Mouse (Mus musculus) forebrain, embryonic 15.5 days (tissue): ENCODE measurements at regions not wholly inside any gene's neighbourhood (a gene's known extent, or its start where the extent isn't known, plus 50 kb on each side); places are given as distances from the start of the nearest gene placed in this dataset.

Source experiments
- ATAC-seq: fragments of 200-750 bp; cut with Nextera tagmentation; replicated peaks from 2 replicates; pipeline ENCODE4 v1.8.0; 2017; ENCODE audit warnings: mild to moderate bottlenecking, moderate TSS enrichment, moderate library complexity
- H3K27ac ChIP-seq: fragments of 300-500 bp; sonication (generic); replicated peaks from 2 replicates; pipeline ENCODE4 v1.5.1; 2015; ENCODE audit warnings: mild to moderate bottlenecking, inconsistent platforms
- H3K27me3 ChIP-seq: fragments of 300-500 bp; sonication (generic); 2 replicates; pipeline ENCODE4 v1.6.1; 2015; ENCODE audit warnings: inconsistent platforms
- H3K36me3 ChIP-seq: fragments of 300-500 bp; sonication (generic); 2 replicates; pipeline ENCODE4 v1.6.1; 2015; ENCODE audit warnings: mild to moderate bottlenecking, inconsistent platforms
- H3K4me1 ChIP-seq: fragments of 300-500 bp; sonication (generic); 2 replicates; pipeline ENCODE4 v1.6.1; 2015; ENCODE audit warnings: inconsistent platforms
- H3K4me2 ChIP-seq: fragments of 300-500 bp; sonication (generic); replicated peaks from 2 replicates; pipeline ENCODE4 v1.6.1; 2015; ENCODE audit warnings: mild to moderate bottlenecking, inconsistent platforms
- H3K4me3 ChIP-seq: fragments of 300-500 bp; sonication (generic); 2 replicates; pipeline ENCODE4 v1.5.1; 2015; ENCODE audit warnings: mild to moderate bottlenecking, inconsistent platforms
- H3K9ac ChIP-seq: fragments of 300-500 bp; sonication (generic); replicated peaks from 2 replicates; pipeline ENCODE4 v1.6.1; 2015; ENCODE audit warnings: mild to moderate bottlenecking, inconsistent platforms
- H3K9me3 ChIP-seq: fragments of 300-500 bp; sonication (generic); 2 replicates; pipeline ENCODE4 v1.6.1; 2016; ENCODE audit warnings: inconsistent platforms
- WGBS: fragments of 180-500 bp; shearing (Covaris S2); methylation state at CpG from one replicate; pipeline ENCODE4 v1.1.7; 2015; ENCODE audit warnings: mixed read lengths; 5-methylcytosine and 5-hydroxymethylcytosine counted together

- WGBS, result 42% methylated on average over 2 of the region's 2 CpGs
- ATAC-seq, result no peak
- Histone ChIP-seq H3K27ac (no peak overlapping the region), H3K4me2 (no peak overlapping the region), H3K36me3 (no peaks in the 10 kb centered on the region), H3K27me3 (no peaks in the 10 kb centered on the region), H3K9ac (no peak overlapping the region), H3K9me3 (no peaks in the 10 kb centered on the region), H3K4me1 (peaks cover 13% of the 10 kb centered on the region), H3K4me3 (no peak overlapping the region)
These were observed 94.5 kb downstream of the Gpr139 start for GRCm38 (mm10) chr7:119089931-119090330.

- Histone ChIP-seq H3K9ac (no peak overlapping the region), H3K4me3 (no peak overlapping the region), H3K4me2 (no peak overlapping the region), H3K27ac (peak overlapping the region; percentile 72), H3K27me3 (no peaks in the 10 kb centered on the region), H3K36me3 (no peaks in the 10 kb centered on the region), H3K4me1 (peaks cover 13% of the 10 kb centered on the region), H3K9me3 (no peaks in the 10 kb centered on the region)
- 57% methylated on average over 2 of the region's 2 CpGs for WGBS
- ATAC-seq, result no peak; the same call in 1 of the 2 replicates
These were observed 93.5 kb upstream of the Gprc5b start for GRCm38 (mm10) chr7:119088537-119088936.

GRCm38 (mm10) chr7:119087723-119088419, 92.9 kb upstream of the Gprc5b start:
- no peak overlapping the region for H3K4me2 ChIP-seq
- no peaks in the 10 kb centered on the region for H3K9me3 ChIP-seq
- H3K27me3 ChIP-seq, result no peaks in the 10 kb centered on the region
- no peaks in the 10 kb centered on the region for H3K36me3 ChIP-seq
- H3K4me1 ChIP-seq, result peaks cover 13% of the 10 kb centered on the region
- no peak overlapping the region for H3K9ac ChIP-seq
- peak overlapping the region; percentile 72 for H3K27ac ChIP-seq
- 38% methylated on average over 7 of the region's 7 CpGs for WGBS
- H3K4me3 ChIP-seq, result no peak overlapping the region
- peak; percentile 88 for ATAC-seq

- no peak for ATAC-seq
- Histone ChIP-seq H3K36me3 (no peaks in the 10 kb centered on the region), H3K4me2 (no peak overlapping the region), H3K27ac (no peak overlapping the region), H3K9ac (no peak overlapping the region), H3K27me3 (no peaks in the 10 kb centered on the region), H3K4me1 (peaks cover 13% of the 10 kb centered on the region), H3K9me3 (no peaks in the 10 kb centered on the region), H3K4me3 (no peak overlapping the region)
- WGBS, result 55% methylated on average over 13 of the region's 13 CpGs
These were observed 90.9 kb upstream of the Gprc5b start for GRCm38 (mm10) chr7:119085696-119086451.

GRCm38 (mm10) chr7:119076712-119077619, 82.0 kb upstream of the Gprc5b start:
- Histone ChIP-seq H3K9me3 (no peaks in the 10 kb centered on the region), H3K27me3 (no peaks in the 10 kb centered on the region), H3K4me2 (no peak overlapping the region; the same call in 1 of the 2 replicates), H3K27ac (no peak overlapping the region), H3K4me1 (peaks cover 6% of the 10 kb centered on the region), H3K36me3 (no peaks in the 10 kb centered on the region), H3K9ac (no peak overlapping the region), H3K4me3 (no peak overlapping the region)
- ATAC-seq, result peak; percentile 81
- 52% methylated on average over 12 of the region's 12 CpGs for WGBS

- no peak for ATAC-seq
- no peaks in the 10 kb centered on the region for H3K27me3 ChIP-seq
- no peaks in the 10 kb centered on the region for H3K4me1 ChIP-seq
- no peaks in the 10 kb centered on the region for H3K9me3 ChIP-seq
- H3K9ac ChIP-seq, result no peak overlapping the region
- no peak overlapping the region for H3K4me3 ChIP-seq
- H3K4me2 ChIP-seq, result no peak overlapping the region
- H3K36me3 ChIP-seq, result no peaks in the 10 kb centered on the region
- H3K27ac ChIP-seq, result no peak overlapping the region
- WGBS, result 56% methylated on average over 2 of the region's 2 CpGs
These were observed 71.0 kb upstream of the Gprc5b start for GRCm38 (mm10) chr7:119066026-119066425.
